Mouse (Mus musculus): ENCODE measurements around the gene Mavs. TPM values are rescaled to one million over a fixed set of nuclear protein-coding genes. Genes with fewer than 3 reads are reported as not detected.

The Mavs gene
- polyA plus RNA-seq, 1 experiment from 2014 or later: 23.7 TPM

DNA sequence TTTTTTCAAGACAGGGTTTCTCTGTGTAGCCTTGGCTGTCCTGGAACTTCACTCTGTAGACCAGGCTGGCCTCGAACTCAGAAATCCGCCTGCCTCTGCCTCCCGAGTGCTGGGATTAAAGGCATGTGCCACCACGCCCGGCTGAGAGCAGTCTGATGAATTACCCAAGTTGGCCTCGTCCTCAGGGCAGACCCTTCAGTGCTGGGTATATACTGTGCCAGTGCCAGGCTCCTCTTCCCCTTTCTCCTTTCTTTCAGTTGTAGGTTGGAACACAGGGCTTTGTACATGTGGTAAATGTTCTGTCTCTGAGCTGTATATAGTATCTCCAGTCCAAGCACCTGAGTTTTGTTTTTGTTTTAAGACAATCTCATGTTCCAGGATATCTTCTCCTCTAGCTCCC is 30.2 kb downstream of the Mavs start:
- 66% methylated on average over 6 of the region's 6 CpGs for WGBS
- no peaks in the 10 kb centered on the region for H3K36me3 ChIP-seq (ENCODE audit: control insufficient read depth, insufficient read depth, low read length)
- H3K4me2 ChIP-seq (replicated peaks; ENCODE audit: low read depth, low read length): peak overlapping the region; percentile 55
- peak overlapping the region; percentile 84; the same call in 1 of the 2 replicates for H3K4me3 ChIP-seq (ENCODE audit: low read length)
- no peak for ATAC-seq (ENCODE audit: low FRiP score, low TSS enrichment)
- H3K27ac ChIP-seq (ENCODE audit: low read depth, low read length): no peak overlapping the region
- H3K9me3 ChIP-seq (ENCODE audit: control insufficient read depth, low read length): no peaks in the 10 kb centered on the region
- peaks cover 12% of the 10 kb centered on the region for H3K4me1 ChIP-seq (ENCODE audit: control insufficient read depth, insufficient read depth, low read length)
- H3K9ac ChIP-seq (ENCODE audit: low read depth, low read length): no peak overlapping the region
- no peaks in the 10 kb centered on the region for H3K27me3 ChIP-seq (ENCODE audit: control insufficient read depth, insufficient read depth, low read length)

DNA sequence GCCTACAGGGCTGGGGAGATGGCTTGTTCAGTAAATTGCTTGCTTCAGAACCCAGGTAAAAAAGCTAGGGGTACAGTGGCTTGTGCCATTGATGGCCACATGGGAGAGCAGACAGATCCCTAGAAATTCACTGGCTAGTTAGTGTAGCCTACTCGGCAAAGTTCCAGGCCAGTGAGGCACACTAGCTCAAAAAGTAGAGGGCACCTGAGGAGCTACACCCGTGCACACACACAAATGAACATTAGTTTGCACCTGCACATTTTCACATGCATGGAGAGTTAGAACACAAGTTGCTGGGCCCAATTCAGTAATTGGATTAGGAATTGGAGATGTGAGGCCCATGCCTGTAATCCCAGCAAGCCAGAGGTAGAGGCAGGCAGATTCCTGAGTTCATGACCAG is 31.2 kb downstream of the Mavs start:
- 87% methylated on average over 2 of the region's 2 CpGs for WGBS
- H3K4me2 ChIP-seq (replicated peaks; ENCODE audit: low read depth, low read length): peak overlapping the region; percentile 10; the same call in 1 of the 2 replicates

DNA sequence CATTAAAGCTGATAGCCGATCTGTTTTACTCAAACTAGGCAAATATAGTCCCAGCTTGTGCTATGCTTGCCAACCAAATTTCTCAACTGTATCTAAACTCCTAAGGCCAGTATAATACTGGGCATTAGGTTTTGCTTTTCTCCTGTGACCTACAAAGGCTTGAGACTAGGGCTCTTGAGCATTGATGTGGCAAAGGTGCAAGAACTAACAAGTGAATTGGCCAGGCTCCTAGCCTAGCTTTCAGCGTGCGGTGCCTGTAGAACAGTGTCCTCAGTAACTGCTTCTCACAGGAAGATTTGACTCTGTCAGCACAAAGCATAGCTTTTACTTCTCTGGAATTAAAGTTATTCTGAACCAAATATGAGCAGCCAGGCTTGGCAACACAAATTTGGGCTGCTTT is 41.6 kb downstream of the Mavs start:
- H3K4me2 ChIP-seq (replicated peaks; ENCODE audit: low read depth, low read length): no peak overlapping the region
- no peak overlapping the region for H3K4me3 ChIP-seq (ENCODE audit: low read length)
- no peaks in the 10 kb centered on the region for H3K9me3 ChIP-seq (ENCODE audit: control insufficient read depth, low read length)
- H3K4me1 ChIP-seq (ENCODE audit: control insufficient read depth, insufficient read depth, low read length): no peaks in the 10 kb centered on the region
- 98% methylated on average over 3 of the region's 3 CpGs for WGBS
- no peak overlapping the region for H3K27ac ChIP-seq (ENCODE audit: low read depth, low read length)
- no peak overlapping the region for H3K9ac ChIP-seq (ENCODE audit: low read depth, low read length)
- H3K36me3 ChIP-seq (ENCODE audit: control insufficient read depth, insufficient read depth, low read length): peaks cover 64% of the 10 kb centered on the region
- no peaks in the 10 kb centered on the region for H3K27me3 ChIP-seq (ENCODE audit: control insufficient read depth, insufficient read depth, low read length)
- no peak for ATAC-seq (ENCODE audit: low FRiP score, low TSS enrichment)

More for the DNA sequence above, 31.2 kb downstream of the Mavs start:
- no peaks in the 10 kb centered on the region for H3K36me3 ChIP-seq (ENCODE audit: control insufficient read depth, insufficient read depth, low read length)
- no peak overlapping the region for H3K4me3 ChIP-seq (ENCODE audit: low read length)
- no peak for ATAC-seq (ENCODE audit: low FRiP score, low TSS enrichment)
- peaks cover 12% of the 10 kb centered on the region for H3K4me1 ChIP-seq (ENCODE audit: control insufficient read depth, insufficient read depth, low read length)
- H3K9me3 ChIP-seq (ENCODE audit: control insufficient read depth, low read length): no peaks in the 10 kb centered on the region
- H3K27me3 ChIP-seq (ENCODE audit: control insufficient read depth, insufficient read depth, low read length): no peaks in the 10 kb centered on the region
- H3K9ac ChIP-seq (ENCODE audit: low read depth, low read length): no peak overlapping the region
- no peak overlapping the region for H3K27ac ChIP-seq (ENCODE audit: low read depth, low read length)

DNA sequence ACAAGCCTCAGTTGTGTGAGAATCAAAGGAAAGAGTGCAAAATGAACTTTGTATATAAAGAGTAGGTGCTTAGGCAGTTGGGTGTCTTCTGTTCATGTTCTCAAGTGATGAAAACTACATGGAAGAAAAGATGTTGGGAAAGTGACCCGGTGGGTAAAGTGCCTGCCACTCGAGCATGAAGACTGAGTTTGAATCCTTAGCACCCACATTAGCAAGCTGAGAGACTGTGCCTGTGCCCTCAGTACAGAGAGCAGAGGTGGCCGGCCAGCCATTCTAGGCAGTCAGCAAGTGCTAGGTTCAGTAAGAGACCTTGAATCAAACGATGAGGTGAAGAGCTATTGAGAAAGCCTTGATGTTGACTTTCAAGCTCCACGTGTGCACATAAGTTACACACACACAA is 42.9 kb downstream of the Mavs start:
- Histone ChIP-seq H3K27ac (ENCODE audit: low read depth, low read length) (no peak overlapping the region), H3K9ac (ENCODE audit: low read depth, low read length) (no peak overlapping the region), H3K27me3 (ENCODE audit: control insufficient read depth, insufficient read depth, low read length) (no peaks in the 10 kb centered on the region), H3K9me3 (ENCODE audit: control insufficient read depth, low read length) (no peaks in the 10 kb centered on the region), H3K36me3 (ENCODE audit: control insufficient read depth, insufficient read depth, low read length) (peaks cover 76% of the 10 kb centered on the region), H3K4me3 (ENCODE audit: low read length) (no peak overlapping the region), H3K4me2 (replicated peaks; ENCODE audit: low read depth, low read length) (no peak overlapping the region), H3K4me1 (ENCODE audit: control insufficient read depth, insufficient read depth, low read length) (no peaks in the 10 kb centered on the region)
- whole genome bisulfite sequencing: 94% methylated on average over 5 of the region's 5 CpGs
- ATAC-seq (ENCODE audit: low FRiP score, low TSS enrichment): no peak

DNA sequence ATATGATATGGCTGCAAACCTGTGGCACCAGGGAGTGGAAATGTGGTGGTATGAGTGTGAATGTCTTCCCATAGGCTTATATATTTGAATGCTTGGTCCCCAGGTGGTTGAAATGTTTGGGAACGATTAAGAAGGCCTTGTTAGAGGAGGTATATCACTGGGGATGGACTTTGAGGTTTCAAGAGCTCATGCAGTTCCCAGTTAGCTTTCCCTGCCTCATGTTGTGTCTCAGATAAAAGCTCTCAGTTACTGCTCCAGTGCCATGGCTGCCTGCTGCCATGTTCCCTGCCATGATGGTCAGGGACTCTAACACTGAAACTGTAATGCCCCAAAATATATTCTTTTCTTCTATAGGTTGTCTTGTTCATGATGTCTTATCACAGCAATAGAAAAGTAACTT is 47.7 kb downstream of the Mavs start:
- Histone ChIP-seq H3K27ac (ENCODE audit: low read depth, low read length) (no peak overlapping the region), H3K9me3 (ENCODE audit: control insufficient read depth, low read length) (no peaks in the 10 kb centered on the region), H3K27me3 (ENCODE audit: control insufficient read depth, insufficient read depth, low read length) (no peaks in the 10 kb centered on the region), H3K36me3 (ENCODE audit: control insufficient read depth, insufficient read depth, low read length) (peaks cover 68% of the 10 kb centered on the region), H3K9ac (ENCODE audit: low read depth, low read length) (no peak overlapping the region), H3K4me1 (ENCODE audit: control insufficient read depth, insufficient read depth, low read length) (no peaks in the 10 kb centered on the region), H3K4me3 (ENCODE audit: low read length) (no peak overlapping the region), H3K4me2 (replicated peaks; ENCODE audit: low read depth, low read length) (no peak overlapping the region)
- ATAC-seq (ENCODE audit: low FRiP score, low TSS enrichment): no peak
- 85% methylated on average over 1 of the region's 1 CpGs for WGBS

DNA sequence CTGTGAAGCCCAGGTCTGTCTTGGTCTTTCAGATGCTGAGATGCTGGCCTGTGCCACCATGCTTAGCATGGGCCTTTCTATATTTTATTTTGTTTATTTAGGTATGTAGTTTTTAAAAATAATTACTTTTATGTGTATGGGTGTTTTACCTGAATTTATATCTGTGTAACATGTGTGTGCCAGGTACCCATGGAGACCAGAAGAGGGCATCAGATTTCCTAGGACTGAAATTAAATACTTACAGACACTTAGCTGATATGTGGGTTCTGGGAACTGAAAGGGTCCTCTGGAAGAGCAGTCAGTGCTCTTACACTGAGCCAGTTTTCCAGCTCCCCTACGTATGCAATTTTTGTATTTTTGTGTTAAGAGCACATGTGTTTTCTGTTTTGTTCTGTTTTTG is 52.4 kb downstream of the Mavs start:
- no peaks in the 10 kb centered on the region for H3K27me3 ChIP-seq (ENCODE audit: control insufficient read depth, insufficient read depth, low read length)
- no peak overlapping the region for H3K27ac ChIP-seq (ENCODE audit: low read depth, low read length)
- peaks cover 62% of the 10 kb centered on the region for H3K36me3 ChIP-seq (ENCODE audit: control insufficient read depth, insufficient read depth, low read length)
- 96% methylated on average over 1 of the region's 1 CpGs for WGBS
- H3K4me3 ChIP-seq (ENCODE audit: low read length): no peak overlapping the region
- no peaks in the 10 kb centered on the region for H3K4me1 ChIP-seq (ENCODE audit: control insufficient read depth, insufficient read depth, low read length)
- no peaks in the 10 kb centered on the region for H3K9me3 ChIP-seq (ENCODE audit: control insufficient read depth, low read length)
- no peak for ATAC-seq (ENCODE audit: low FRiP score, low TSS enrichment)
- H3K4me2 ChIP-seq (replicated peaks; ENCODE audit: low read depth, low read length): no peak overlapping the region
- H3K9ac ChIP-seq (ENCODE audit: low read depth, low read length): no peak overlapping the region

DNA sequence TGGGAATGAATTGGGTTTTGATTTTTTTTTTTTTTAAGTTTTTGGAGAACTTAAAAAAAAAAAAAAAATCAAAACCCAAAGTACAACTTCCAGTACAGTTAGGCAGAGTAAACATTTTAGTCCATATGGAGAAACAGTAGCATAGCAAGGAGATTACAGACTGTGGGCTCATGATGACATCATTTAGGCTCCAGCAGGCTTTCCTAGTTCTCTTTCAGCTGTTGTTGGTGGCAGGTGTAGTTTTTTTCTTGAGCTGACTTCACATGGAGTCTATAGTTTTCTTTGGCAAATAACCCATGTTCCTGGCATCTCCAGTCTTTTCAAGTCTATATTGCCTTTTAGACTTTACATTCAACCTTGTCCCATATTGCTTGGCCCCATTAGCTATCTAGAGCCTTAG is 56.8 kb downstream of the Mavs start:
- H3K4me1 ChIP-seq (ENCODE audit: control insufficient read depth, insufficient read depth, low read length): no peaks in the 10 kb centered on the region
- peaks cover 80% of the 10 kb centered on the region for H3K36me3 ChIP-seq (ENCODE audit: control insufficient read depth, insufficient read depth, low read length)
- ATAC-seq (ENCODE audit: low FRiP score, low TSS enrichment): no peak

DNA sequence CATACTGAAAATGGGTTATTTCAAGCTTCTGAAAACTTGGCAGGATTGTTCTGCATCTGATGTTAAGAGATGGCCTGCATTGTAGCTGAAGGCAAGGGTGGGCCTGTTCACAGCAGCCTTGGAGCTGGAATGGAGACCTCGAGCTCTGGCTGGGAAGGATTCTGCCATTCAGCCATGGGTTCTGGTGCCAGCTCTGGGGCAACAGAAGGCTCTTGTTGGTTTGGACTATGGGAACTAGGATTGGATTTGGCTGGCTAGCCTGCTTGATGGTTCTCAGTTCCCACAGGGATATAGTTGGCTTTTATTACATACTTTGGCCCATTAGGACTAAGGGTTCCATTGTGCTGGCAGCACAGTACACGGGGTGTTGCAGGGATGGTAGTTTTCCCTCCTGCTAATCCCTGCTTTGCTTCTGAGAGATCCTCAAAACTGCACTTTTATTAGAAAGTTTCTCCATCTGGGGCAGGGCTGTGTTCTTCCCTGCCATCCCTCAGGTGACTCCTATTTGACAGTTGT is 62.9 kb downstream of the Mavs start:
- no peak overlapping the region for H3K9ac ChIP-seq (ENCODE audit: low read depth, low read length)
- no peak for ATAC-seq (ENCODE audit: low FRiP score, low TSS enrichment)
- peaks cover 66% of the 10 kb centered on the region for H3K36me3 ChIP-seq (ENCODE audit: control insufficient read depth, insufficient read depth, low read length)
- no peaks in the 10 kb centered on the region for H3K4me1 ChIP-seq (ENCODE audit: control insufficient read depth, insufficient read depth, low read length)
- no peak overlapping the region for H3K27ac ChIP-seq (ENCODE audit: low read depth, low read length)
- no peak overlapping the region for H3K4me2 ChIP-seq (replicated peaks; ENCODE audit: low read depth, low read length)
- no peaks in the 10 kb centered on the region for H3K9me3 ChIP-seq (ENCODE audit: control insufficient read depth, low read length)
- no peak overlapping the region for H3K4me3 ChIP-seq (ENCODE audit: low read length)
- WGBS: 96% methylated on average over 2 of the region's 2 CpGs
- no peaks in the 10 kb centered on the region for H3K27me3 ChIP-seq (ENCODE audit: control insufficient read depth, insufficient read depth, low read length)

More for the DNA sequence above, 56.8 kb downstream of the Mavs start:
- Histone ChIP-seq H3K4me2 (replicated peaks; ENCODE audit: low read depth, low read length) (no peak overlapping the region), H3K4me3 (ENCODE audit: low read length) (no peak overlapping the region), H3K27ac (ENCODE audit: low read depth, low read length) (no peak overlapping the region), H3K9ac (ENCODE audit: low read depth, low read length) (no peak overlapping the region), H3K9me3 (ENCODE audit: control insufficient read depth, low read length) (no peaks in the 10 kb centered on the region), H3K27me3 (ENCODE audit: control insufficient read depth, insufficient read depth, low read length) (no peaks in the 10 kb centered on the region)
